Mouse (Mus musculus): Measurements from ENCODE around the gene Meltf. TPM values are rescaled to one million over a fixed set of nuclear protein-coding genes. Genes with fewer than 3 reads are reported as not detected.

Meltf gene
- total RNA-seq, 2 experiments from 2014 or later = 0.30 to 0.55 TPM

GRCm38 (mm10) chr16:31883902-31884301 is 5.3 kb downstream of the Meltf start:
- intact Hi-C loops (cut with DNase I) = no loop called here
- DNase-seq (ENCODE audit: low spot score in 2 of 2) = no peak

- no peak for DNase-seq (ENCODE audit: low spot score in 2 of 2)
- intact Hi-C loops (cut with DNase I) = no loop called here
Measured at GRCm38 (mm10) chr16:31890907-31891306, 12.3 kb downstream of the Meltf start.

- DNase-seq (ENCODE audit: low spot score in 2 of 2) = no peak
- intact Hi-C loops (cut with DNase I) = no loop called here
Measured at GRCm38 (mm10) chr16:31893396-31894141, 15.0 kb downstream of the Meltf start.

DNA sequence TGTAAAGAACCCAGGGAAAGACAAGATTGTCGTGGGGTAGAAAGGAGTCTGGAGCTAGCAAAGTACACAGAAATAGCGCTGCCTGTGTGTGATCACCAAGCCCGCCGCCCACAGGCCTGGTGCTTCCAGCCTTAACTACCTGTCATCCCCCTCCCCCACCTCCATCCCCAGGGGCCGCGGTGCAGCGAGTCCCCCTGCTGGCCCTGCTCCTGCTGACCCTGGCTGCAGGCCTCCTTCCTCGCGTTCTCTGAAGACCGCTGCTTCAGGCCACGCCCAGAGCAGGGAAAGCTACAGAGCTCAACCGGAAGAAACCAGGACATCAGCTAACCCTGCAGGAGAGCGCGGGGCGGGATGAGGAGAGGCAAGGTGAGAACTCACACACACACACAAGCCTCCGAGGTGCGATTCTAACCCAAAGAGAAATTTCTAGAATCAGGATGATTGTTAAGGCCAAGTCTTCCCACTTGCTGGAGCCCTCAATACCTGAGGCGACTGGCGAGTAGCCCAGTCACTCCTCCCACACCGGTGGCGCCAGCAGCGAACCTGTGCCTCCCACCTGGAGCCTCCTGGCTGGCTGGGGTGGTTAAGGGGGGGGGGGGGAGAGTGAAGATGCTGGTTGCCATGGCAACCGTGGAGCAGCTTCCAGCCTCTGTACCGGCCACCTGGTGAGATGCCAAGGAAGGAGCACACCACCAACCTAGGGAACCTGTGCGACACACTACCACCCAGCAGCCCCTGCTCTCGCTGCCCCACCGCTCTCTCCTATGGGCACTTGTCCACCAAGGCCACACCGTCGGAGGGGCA is 18.6 kb downstream of the Meltf start:
- peak; percentile 76 to 95 for DNase-seq (ENCODE audit: low spot score in 2 of 2)
- intact Hi-C loops (cut with DNase I) = no loop called here

DNA sequence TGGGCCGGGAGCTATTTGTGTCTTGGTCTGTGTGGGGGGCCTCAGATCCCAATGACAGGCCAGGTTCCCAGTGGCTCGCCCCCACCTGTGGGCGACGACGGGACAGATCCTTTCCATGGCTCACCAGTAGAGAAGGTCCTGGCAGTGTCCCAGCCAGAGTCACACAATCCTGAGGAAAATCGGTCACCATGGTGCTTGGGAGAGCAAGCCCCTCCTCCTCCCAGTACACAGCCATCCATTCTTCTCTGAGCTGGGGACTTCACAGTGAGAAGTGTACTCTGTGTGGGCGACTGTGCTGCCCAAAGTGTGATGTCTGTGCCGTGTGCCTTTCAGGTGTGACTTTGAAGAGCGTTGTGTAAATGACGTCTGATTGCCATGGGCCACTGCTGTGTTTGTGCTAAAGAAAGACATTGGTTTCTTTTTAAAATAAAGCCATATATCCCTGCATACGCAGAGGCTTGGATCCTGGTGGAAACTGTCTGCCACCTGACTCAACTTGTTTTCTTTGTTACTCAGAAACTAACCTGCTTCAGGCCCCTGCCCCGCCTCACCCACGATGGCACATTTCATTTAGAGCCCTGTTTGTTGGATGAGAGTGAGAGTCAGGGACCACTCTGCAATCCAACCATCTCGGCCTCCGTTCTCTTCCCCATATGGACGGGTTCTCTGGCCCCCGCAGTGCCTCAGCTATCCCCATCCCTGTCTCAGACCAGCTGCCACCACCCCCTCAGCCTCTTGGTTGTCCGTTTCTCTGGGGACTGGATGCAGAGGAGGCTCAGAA is 20.1 kb downstream of the Meltf start:
- intact Hi-C loops (cut with DNase I) = loop anchor here (1.0 kb wide), 2 partner anchors 11 to 22 kb away; no protein-coding TSS in a partner anchor
- DNase-seq (ENCODE audit: low spot score in 2 of 2) = peak; percentile 87 to 98

DNA sequence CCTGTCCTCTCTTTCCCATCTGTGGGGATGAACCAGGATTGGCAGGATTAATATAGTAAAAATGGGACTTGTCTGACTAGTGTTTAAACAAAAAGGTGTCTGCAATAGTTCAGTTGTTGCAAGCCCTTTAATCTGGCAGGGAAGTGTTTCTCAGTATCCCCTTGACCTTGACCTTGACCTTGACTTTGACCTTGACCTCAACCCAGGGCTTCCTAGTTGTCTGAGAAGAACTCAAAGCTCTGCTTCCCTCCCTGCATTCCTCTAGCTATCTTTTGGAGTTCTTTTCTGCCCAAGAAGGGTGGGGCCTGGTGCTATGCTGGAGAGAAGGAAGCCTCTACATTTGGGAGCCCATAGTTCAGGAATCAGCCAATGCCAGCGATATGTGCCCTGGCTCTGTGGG is 23.3 kb downstream of the Meltf start:
- intact Hi-C loops (cut with DNase I) = loop anchor here (10.0 kb wide), 1 partner anchor 307 kb away; no protein-coding TSS in a partner anchor
- no peak for DNase-seq (ENCODE audit: low spot score in 2 of 2)

DNA sequence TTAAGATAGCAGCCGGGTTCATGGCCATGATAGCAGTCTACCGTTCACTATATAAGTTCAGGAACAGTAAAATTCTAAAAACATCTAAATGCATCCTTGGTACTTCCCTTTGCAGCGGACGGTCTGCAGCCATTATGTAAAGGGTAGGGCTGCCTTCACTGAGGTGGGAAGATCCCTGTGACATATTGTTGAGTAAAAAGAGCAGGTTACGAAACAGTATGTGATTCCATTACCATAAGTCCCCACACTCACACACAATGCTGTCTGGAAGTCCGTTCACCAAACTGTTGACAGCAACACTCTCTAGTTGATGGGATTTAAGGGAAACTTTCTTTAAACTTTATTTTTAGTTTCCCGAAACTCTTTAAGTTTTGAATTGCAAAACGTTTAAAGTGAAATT is 24.6 kb downstream of the Meltf start:
- intact Hi-C loops (cut with DNase I) = loop anchor here (10.0 kb wide), 1 partner anchor 308 kb away; no protein-coding TSS in a partner anchor

DNA sequence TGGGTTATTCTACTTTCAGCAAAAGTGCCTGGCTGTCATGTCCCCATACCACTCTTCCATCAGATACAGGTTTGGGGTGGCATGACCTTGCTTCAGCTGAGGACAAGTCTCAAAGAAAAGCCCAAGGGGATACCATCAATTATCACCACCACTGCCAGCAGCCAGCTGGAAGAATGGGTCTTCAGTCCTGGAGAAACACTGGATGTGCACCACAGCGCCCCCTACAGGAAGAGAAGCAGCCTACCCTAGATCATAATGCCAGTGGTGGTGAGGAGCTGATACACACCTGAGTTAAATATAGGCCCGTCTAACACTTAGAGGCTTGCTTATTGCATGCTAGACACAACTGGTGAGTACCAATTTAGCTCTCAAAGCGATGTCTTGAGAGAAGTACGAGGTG is 26.7 kb downstream of the Meltf start:
- intact Hi-C loops (cut with DNase I) = loop anchor here (5.0 to 10.0 kb wide), 3 partner anchors 143 to 443 kb away; no protein-coding TSS in a partner anchor
- DNase-seq (ENCODE audit: low spot score in 2 of 2) = no peak

More for the DNA sequence above, 24.6 kb downstream of the Meltf start:
- DNase-seq (ENCODE audit: low spot score in 2 of 2) = peak in 1 of 2 experiments; percentile 84

- peak in 1 of 2 experiments; percentile 66 for DNase-seq (ENCODE audit: low spot score in 2 of 2)
- intact Hi-C loops (cut with DNase I) = loop anchor here (5.0 to 10.0 kb wide), 3 partner anchors 144 to 444 kb away; no protein-coding TSS in a partner anchor
Measured at GRCm38 (mm10) chr16:31905891-31906825, 27.5 kb downstream of the Meltf start.

- DNase-seq (ENCODE audit: low spot score in 2 of 2) = peak in 1 of 2 experiments; percentile 44
- intact Hi-C loops (cut with DNase I) = loop anchor here (5.0 to 10.0 kb wide), 3 partner anchors 145 to 445 kb away; no protein-coding TSS in a partner anchor
Measured at GRCm38 (mm10) chr16:31906896-31907295, 28.3 kb downstream of the Meltf start.

DNA sequence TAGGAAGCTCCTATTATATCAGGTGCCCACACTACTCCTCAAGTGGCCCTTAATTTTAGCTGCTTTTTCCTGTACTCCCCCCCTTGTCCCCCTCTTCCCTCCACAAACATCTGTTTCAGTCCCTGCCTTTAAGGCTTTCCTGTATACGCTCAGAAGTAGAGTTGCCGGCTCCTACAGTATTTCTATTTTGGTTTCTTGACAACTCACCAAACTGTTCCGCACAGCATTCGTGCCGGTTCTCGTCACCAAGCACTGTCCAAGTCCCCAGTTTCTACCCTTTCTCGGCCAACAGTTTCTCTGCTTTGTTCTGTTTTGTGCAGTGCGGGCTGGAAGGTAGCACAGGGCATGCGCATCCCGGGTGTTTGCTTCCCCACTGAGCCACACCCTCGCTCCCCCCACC is 30.3 kb downstream of the Meltf start:
- intact Hi-C loops (cut with DNase I) = loop anchor here (1.0 to 10.0 kb wide), 5 partner anchors 11 to 447 kb away; no protein-coding TSS in a partner anchor
- DNase-seq (ENCODE audit: low spot score in 2 of 2) = peak; percentile 53 to 94

GRCm38 (mm10) chr16:31910281-31910847 is 31.8 kb downstream of the Meltf start:
- no peak for DNase-seq (ENCODE audit: low spot score in 2 of 2)
- intact Hi-C loops (cut with DNase I) = no loop called here

DNA sequence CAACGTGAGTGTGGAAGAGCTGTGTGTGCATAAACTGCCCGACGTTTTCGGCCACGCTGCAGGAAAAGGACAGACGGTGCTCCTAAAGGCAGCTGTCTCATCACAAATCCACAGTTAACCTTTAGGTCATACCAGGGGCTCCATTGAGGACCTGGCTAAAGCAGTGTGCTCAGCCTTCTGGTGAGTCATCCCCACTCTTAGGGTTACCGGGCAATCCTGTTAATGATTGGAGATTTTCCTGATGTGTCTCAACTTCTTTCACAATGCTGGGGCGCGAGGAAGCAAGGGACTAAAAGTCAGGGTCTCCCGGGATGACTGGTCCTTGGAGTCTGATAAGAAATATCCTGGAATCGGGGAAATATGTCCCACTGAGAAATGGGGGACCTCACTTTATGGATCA is 39.2 kb downstream of the Meltf start:
- intact Hi-C loops (cut with DNase I) = loop anchor here (1.0 to 2.0 kb wide), 2 partner anchors 39 to 166 kb away; partner anchors contain the start of gene Meltf
- DNase-seq (ENCODE audit: low spot score in 2 of 2) = no peak

DNA sequence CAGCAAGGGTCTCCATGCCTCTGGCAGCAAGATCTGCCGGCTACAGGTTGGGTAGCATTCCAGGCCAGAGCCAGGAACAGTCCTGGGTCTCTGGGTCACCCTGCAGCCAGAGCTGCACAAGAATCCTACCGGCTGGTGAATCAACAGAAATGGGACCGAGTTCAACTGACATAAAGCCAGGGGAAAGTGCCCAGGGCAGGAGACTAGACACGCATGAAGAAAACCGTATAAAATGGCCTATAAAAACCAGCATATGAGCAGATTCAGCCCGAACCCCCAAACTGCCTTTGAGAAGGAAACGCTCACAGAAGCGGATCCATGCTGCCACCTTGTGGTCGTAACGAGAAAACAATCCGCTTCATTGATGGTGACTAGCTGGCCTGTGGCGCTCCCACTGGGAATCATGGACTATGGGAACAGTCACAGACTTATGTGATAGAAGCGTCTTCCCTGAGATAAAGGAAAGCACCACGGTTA is 39.7 kb downstream of the Meltf start:
- peak; percentile 92 to 96 for DNase-seq (ENCODE audit: low spot score in 2 of 2)
- intact Hi-C loops (cut with DNase I) = loop anchor here (1.0 to 2.0 kb wide), 2 partner anchors 39 to 167 kb away; partner anchors contain the start of gene Meltf

DNA sequence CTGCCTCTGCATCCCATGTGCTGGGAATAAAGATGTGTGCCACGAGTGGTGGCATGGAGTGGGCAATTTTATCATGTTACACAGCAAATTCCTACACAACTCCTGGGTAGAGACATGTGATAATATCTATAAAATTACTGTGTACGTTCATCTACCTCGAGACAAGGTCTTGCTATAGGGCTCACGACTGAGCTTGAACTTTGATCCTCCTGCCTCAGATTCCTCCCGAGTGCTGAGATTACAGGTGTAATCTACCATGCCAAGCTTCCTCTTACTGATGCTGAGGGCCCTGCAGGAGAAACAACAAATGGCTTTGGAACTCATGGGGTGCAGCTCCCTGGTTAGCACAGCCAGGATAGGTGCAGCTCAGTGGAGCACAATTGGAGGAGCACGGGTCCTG is 45.8 kb downstream of the Meltf start:
- no peak for DNase-seq (ENCODE audit: low spot score in 2 of 2)
- intact Hi-C loops (cut with DNase I) = no loop called here

DNA sequence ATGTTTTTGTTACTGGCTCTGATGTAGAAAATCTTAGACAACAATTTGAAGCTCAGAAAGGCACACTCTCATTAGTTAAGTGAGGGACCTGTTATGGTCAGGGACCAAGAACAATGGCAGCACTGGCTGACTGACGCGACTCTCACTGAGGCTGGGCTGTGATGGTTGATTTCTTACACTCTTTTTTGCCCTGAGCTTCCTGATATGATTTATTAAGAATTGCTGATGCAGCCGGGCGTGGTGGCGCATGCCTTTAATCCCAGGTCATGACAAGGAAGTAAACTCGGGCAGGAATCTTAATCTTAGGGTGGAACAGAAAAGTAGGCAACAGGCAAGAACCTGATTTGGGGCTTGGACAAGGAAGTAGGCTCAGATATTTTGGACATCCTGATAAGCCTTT is 47.5 kb downstream of the Meltf start:
- no peak for DNase-seq (ENCODE audit: low spot score in 2 of 2)
- intact Hi-C loops (cut with DNase I) = no loop called here

DNA sequence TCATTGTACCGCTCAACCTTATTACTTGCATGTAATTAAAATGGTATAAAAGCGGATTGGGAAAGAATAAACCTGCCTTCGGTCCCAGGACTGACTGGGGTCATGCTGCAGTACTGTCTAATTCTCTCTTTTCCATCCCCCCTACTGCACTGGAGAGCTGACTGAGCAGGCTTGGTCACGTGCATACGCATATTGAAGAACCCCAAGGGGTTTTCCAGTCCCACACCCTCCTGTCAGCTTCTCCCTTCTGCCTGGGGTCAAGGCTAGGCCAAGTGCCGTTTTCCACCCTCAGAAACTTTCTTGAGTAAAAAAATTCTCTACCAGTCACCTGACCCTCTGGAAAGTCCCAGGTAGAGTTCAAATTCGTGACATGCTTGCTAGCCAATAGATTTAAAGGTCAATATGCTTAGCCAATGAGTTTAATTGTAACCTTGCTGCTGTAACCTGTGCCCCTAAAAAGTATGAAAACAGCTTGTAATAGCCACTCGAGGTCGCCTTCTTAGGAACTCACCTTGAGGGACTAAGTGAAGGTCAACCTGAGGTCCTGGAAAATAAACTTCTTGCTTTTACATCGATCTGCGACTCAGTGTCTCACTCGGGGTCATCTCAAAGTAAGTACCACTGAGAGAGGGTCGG is 48.1 kb downstream of the Meltf start:
- intact Hi-C loops (cut with DNase I) = no loop called here
- no peak for DNase-seq (ENCODE audit: low spot score in 2 of 2)

Data from left cerebral cortex, postnatal 25 days (tissue).